Mouse (Mus musculus): ENCODE measurements at regions not wholly inside any gene's neighbourhood (a gene's known extent, or its start where the extent isn't known, plus 50 kb on each side); places are given as distances from the start of the nearest gene placed in this dataset.

- ATAC-seq (ENCODE audit: low FRiP score, low read depth) (no peak), DNase-seq (ENCODE audit: low spot score) (no peak)
- H3K9ac ChIP-seq (ENCODE audit: low read depth, low read length, severe bottlenecking) = no peak overlapping the region
- H3K36me3 ChIP-seq (ENCODE audit: control insufficient read depth, insufficient read depth, low read length) = no peaks in the 10 kb centered on the region
- no peak overlapping the region for H3K27ac ChIP-seq (replicated peaks; ENCODE audit: low read depth, low read length)
- H3K4me1 ChIP-seq (ENCODE audit: control insufficient read depth, insufficient read depth, low read length) = no peaks in the 10 kb centered on the region
- H3K9me3 ChIP-seq (ENCODE audit: control insufficient read depth, low read length) = no peaks in the 10 kb centered on the region
- TF ChIP-seq POLR2A (IDR thresholded peaks at IDR 0.05; ENCODE audit: borderline replicate concordance, extremely low read depth, insufficient read depth, insufficient read length) = no peak
- H3K4me2 ChIP-seq (replicated peaks; ENCODE audit: low read depth, low read length, severe bottlenecking) = no peak overlapping the region
- WGBS = 51% methylated on average over 3 of the region's 3 CpGs
- H3K4me3 ChIP-seq (replicated peaks; ENCODE audit: low read length) = no peak overlapping the region
- no peaks in the 10 kb centered on the region for H3K27me3 ChIP-seq (ENCODE audit: control insufficient read depth, insufficient read depth, low read length)
These were observed 216.1 kb downstream of the Pcdh20 start for GRCm38 (mm10) chr14:88255131-88255530.
